Mouse (Mus musculus) adrenal gland, postnatal 10 days (tissue): ENCODE data around the gene Asic1. TPM values are rescaled to one million over a fixed set of nuclear protein-coding genes. Genes with fewer than 3 reads are reported as not detected.

ENCODE experiments used
- DNase-seq: peaks from one replicate; pipeline ENCODE4 v3.0.0; 2021; ENCODE audit warnings: mixed read lengths
- long read RNA-seq, 2 experiments: library from polyadenylated mRNA; stranded (forward); transcript quantifications; one replicate each; pipeline ENCODE4 v2.0.0; 2021
- total RNA-seq, 2 experiments: library from RNA; stranded (reverse); gene quantifications; 2 replicates each; pipeline ENCODE4 v1.2.3; 2021

Gene Asic1
- 1 to 10 TPM in 1 of 2 experiments, under 1 TPM in 1; 0.75 to 1.5 TPM for total RNA-seq
- long read RNA-seq, experiment 1 = 0 reads
- long read RNA-seq, experiment 2 = 0 reads

DNA sequence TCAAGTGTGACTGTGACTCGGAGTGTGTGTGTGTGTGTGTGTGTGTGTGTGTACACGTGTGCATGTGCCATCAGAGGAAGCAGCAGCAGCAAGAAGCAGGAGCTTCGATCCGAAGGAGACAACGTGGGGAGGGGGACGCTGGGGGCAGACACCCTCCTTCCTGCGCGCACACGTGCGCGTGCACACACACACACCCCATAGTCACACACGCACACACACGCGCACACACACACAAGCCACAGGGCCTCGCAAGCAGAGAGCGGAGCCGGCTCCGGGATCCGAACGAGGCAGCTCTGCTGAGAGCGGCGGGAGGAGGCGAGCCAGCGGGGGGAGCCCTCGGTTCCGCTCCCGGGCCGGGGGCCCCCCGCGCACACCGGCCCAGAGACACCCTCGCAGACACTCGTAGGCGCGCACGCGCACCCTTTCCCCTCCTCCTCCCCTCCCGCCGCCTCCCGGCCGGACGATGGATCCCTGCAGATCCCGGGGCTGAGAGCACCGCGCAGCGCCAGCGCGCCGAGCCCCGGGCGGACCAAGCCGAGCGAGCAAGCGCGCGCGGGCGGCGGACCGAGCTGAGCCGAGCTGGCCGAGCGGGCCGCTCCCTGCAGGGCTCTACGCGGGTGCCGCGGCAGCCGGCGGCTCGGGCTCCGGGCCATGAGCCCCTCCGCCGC is at the start of gene Asic1:
TSS of gene Asic1 (plus strand) at position 215 of the 668 bp plus-strand sequence.
- DNase-seq = peak; percentile 83

DNA sequence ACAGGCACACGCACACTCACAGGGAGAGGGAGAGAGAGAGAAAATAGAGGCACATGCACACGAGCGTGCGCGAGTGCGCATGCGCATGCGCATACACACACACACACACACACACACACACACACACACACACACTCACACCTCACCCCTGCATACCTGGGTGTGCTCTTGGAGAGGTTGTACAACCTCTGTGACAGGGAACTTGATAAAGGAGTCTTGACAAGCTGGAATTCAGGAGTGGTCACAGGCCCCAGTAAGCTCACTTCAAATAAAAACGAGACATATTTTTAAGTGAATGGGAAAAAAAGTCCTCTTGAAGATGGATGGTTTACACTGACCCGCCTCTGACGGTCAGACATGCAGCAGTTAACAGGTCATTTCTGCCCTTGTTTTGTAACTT is 48.1 kb upstream of the Asic1 start:
- no peak for DNase-seq

DNA sequence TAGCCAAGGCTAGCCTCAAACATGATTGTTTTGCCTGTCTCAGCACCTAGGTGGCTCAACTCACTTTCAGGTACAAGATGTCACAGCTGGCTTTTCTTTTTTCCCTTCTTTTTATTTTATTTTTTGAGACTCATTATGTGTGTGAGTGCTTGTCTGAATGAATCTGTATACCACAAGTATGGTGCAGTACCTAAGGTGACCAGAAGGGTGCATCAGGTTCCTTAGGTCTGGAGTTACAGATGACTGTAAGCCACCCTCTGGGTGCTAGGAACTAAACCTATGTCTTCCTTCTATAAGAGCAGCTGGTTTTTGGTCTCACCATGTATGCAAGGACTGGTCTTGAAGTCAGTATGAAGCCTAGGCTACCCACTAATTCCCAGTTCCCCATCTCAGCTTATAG is 38.5 kb upstream of the Asic1 start:
- DNase-seq = no peak

DNA sequence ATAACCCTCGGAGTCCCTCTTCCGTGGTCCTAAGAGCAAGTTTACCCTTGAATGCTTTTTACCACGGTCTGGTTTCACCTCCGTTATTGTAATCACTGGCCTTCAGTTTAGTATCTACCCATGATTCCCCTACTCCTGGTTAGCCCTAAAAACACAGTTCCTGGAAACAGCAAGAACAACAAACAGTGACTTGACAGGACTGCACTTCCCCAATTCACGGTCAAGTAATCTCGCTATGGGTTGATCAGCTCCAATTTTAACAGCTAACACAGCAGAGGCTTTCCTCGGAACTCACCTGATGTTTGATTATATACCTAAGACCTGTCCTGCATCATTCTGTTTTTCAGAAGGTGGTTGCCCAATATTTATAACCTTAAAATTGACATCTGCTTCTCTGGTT is 35.5 kb upstream of the Asic1 start:
- DNase-seq = no peak

DNA sequence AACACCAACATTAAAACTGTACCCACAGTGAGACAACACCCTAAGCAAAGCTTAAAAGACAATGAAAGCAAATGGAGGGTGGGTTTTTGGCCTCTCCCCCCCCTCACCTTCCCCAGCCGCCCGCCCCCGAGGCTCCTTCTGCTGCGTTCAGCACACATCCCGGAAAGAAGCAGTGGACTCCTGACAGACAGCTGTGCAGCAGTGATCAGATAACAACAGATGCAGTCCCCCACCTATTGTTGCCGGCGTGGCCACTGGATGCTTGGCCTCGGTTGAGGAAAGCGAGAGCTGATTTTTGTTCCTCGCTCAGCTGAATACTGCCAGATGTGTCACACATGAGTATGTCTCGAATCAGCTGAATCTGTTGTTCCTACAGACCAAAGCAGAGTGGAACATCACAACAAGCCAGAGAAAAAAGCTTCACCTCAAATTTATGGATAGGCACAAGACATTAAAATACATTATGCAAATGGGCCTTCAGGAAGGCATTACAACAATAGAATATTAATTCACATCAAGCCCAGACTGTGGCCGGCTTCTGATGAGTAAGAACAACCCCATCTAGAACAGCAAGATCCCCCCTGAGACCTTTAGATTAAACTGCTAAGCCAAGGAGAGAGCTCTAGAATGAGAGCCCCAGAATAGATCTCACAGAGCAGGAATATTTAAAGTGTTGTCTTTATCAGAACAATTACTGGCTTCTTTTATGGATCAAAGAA is 32.6 kb upstream of the Asic1 start:
- DNase-seq = no peak

DNA sequence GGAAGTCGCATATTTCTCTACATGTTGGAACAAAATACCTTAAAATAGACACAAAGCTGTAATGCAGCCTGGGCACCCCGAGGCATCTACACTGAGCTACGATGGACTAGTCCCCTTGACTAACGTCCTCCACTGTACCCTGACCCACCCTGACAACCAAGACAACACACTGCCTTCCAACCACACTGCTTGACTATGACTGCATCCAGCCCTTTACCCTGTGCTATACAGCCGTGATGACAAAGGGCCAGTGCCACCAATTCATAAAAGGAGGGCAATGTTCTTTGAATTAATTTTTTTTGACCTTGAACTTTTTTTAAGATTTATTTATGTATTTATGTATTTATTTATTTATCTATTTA is 32.1 kb upstream of the Asic1 start:
- DNase-seq = no peak

DNA sequence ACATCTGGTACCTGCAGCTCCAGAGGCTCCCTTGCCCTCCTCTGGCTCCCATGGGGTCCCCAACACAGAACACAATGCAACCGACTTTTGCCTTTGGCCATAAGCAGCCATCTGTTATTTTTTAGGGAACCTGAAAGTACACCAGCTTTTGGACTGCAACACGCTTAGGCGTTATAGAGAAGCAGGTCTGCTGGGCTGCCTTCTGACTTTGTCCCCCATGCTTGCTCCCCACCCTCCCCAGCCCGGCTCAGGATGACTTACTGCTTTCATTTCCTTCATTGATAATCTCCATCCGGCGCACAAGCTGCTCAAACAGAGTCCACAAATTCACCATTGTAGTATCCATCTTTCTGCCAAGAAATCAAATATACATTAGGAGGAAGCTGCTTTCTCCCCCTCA is 27.5 kb upstream of the Asic1 start:
- no peak for DNase-seq

DNA sequence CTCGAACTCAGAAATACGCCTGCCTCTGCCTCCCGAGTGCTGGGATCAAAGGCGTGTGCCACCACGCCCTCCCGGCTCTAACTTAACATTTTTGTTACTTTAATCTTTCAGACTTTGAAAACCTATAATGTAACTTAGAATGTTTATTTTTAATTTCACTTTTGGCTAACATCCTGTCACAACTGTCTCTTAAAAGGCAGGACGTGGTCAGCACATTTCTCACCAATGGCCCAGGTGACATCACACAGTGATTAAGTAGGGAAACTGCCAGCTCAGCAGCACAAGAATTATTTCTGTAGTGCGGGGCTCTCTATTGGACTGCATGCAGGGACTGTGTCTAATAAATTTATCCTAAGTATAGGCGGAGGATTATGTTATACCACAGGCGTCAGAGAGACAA is 26.3 kb upstream of the Asic1 start:
- DNase-seq = no peak

DNA sequence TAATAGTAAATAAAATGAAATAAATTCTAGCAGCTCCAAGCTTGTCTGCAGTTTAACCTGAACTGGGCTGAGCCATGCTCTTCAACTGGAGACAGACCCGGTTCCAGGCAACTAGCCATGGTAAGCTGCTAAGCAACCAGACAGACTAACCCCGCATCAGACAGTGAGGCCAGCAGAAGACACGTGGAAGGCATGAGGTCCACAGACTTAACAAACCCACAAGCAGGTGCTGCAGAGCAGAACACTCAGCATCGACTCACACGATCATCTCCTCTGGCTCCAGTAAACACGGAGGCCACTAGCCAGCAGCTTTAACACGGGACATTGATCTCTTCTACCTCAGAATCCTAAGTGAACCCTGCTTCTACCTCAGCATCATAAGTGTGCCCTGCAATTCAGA is 25.4 kb upstream of the Asic1 start:
- no peak for DNase-seq

DNA sequence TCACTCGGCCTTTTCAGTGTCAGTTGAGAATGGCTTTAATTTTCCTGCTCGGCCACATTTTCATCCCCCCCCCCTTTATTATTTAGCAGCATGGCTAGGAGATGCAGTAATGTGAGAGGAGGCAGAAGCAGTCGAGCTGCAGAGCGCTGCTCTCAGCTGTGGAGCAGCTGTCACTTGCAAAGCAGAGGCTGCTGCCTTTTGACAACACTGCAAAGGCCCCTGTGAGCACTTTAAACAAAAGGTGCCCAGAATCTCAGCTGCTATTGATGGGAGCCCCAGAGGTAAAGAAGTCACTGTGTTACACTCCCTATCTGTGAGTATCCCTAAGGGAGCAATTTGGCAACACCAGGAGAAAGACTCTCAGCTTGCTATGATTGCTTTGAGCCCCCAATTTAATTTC is 21.8 kb upstream of the Asic1 start:
- no peak for DNase-seq

DNA sequence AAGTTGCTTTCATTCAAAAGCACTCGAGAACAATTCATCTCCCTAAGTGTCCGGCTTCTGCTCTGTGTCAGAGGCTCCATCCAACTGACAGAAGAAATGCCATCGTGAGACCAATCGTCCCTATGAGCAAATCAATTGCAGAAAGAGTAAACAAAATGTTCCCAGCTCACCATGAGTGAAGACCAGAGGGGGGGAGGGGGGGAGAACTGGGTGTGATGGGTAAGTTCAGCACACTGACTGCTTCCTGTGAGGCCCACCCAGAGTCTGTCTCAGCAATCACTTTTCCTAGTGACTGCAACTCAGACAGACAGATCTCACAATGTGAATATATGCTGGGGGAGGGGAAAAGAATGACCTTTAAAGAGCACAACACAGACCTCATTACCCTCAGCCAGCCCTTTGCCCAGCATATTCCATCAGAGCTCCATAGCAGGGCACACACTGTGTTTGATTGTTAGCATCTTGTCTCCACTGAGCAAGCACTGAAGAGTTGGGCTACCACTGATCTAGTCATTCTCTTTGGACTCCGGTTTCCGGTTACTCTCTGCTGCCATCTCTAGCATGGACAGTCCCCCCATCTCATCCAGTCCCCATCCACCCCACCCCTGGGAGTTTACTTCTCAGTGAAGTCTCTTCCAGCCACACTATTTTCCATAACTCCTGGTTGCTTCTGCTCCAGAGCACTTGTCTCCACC is 21.0 kb upstream of the Asic1 start:
- no peak for DNase-seq

DNA sequence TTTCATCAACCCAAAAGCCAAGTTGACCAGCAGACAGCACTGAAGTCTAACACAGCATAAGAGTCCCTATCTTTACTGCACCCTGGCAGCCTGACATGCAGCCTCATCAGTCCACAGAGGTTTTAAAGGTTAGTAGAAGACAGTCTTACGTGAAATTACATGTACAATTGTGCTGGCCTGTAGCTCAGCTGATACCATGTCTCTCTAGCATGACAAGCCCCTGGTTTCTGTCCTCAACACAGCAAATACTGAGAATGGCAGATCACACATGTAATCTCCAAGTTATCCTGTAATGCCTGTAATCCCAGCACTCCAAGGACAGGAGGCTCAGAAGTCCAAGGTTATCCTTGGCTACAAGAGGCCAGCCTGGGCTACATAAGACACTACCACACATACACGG is 19.9 kb upstream of the Asic1 start:
- no peak for DNase-seq

DNA sequence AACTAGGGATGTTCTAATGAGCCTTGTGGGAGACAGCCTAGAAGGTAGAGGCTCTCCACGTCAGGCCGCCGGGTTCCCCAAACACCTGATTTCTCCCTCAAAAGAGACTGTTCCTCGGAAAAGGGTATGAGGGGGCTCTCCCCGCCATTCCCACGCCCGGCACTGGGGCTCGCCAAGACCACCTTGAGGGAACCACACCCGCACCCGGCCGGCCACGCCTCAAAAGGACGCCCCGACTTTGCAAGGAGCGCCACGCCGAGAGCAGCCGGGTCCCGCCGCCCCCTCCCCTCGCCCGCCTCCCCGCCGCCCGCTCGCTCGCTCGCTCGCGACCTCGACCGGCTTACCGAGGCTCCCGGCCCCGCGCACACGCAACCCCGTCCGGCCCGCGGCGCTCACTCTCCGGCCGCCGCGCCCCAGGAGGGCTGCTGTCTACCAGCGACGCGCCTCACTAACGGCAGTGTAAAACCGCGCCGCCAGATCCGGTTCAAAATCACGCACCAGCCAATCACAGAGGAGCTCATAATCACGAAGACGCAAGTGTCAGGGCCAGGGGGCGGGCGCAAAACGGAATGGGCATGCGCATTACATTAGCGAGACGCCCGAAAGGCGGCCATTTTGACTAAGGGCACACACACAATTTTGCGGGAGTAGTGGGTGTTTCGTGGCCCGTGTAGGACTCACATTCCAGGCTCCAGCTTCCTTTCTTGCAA is 18.9 kb upstream of the Asic1 start, which contains the start of gene Racgap1:
TSS of gene Racgap1 (minus strand) at position 494 of the 710 bp plus-strand sequence.
- DNase-seq = peak; percentile 97

DNA sequence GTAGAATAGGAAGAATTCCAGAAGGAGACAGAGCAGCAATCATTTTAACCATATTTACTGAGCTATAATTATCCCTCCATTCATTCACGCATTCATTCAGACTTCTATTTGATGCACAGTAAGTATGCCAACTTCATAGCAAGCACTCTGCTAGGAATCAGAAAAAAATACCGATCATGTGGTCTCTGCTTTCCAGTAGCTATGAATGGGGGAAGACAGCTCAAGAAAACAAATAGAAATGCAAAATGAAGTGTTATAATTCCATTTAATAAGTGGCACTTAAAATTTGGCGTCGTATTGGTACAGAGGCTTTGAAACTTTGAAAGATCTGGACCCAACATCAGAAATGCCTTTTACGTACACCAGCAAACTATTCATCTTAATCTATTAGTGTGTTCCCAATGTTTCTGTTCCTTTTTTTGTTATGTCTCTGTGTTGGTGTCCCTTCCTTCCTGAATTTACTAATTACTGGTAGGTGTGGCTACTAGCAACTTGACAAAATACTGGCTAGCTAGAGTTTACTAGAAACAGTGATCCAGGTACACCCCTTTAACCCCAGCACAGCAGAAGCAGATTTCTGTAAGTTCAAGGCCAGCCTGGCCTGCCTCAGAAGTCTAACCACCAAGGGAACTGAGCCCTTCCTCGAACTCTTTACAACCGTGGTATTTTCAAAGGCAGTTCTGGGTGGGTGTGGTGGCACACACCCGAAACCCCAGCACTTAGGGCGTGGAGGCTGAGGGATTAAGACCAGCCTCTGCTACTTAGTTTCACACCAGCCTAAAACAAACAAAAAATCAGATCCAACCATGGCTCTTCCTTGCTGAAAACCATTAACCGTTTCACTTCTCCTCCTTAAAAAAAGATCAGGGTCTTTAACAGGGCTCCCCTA is 17.9 kb upstream of the Asic1 start:
- no peak for DNase-seq

DNA sequence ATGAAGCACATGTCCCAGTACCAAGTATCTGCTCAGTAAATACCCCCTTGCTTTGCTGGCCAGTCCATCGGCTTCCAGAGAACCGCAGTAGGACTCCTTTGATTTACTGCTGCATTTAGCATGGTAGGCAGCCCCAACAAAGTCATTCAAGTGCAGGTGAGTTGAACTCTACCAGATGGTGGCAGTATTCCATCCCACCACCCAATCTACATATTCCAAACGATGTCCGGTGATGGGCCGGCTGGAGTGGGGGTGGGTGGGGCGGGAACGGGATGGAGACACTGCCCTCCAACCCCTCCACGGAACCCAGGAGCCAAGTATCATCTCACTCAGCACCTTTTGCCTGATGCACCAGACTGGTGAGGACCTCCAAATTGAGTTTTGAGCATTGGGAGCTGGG is 16.9 kb upstream of the Asic1 start:
- no peak for DNase-seq

DNA sequence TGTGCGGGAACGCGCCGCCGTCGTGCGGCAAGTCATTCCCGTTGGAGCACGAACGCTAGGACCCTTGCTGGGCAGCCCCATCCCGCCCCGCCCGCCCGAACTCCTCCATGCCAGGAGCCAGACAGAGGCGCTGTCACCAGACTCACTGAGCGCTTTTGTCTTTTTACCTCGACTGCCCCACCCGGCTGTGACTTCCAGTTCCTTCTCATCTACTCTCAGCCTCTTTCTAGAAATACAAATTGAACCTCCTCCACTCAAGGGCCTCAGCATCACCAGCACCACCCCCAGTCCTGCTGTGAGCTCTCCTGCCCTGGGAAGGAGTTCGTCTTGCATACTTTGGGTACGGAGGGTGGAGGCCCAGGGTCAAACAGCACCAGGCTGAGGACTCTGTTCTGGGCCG is 16.3 kb upstream of the Asic1 start:
- DNase-seq = no peak

DNA sequence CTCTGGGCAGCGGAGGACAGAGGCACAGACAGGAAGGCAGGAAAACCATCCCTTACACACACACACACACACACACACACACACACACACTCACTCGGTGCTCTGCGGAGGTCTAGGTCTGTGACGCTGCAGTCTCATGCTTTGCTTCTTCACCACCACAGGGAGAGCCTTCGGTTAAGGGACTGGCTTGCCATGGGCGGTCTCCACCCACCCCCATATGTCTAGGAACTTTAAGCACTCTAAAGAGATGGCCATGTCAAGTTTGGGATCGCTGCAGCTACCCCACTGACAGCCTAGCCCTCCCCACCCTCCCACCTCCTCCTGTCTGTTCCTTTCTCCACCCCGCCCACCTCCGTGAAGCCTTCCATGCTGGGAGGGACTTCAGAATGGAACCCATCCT is 14.2 kb upstream of the Asic1 start:
- no peak for DNase-seq

DNA sequence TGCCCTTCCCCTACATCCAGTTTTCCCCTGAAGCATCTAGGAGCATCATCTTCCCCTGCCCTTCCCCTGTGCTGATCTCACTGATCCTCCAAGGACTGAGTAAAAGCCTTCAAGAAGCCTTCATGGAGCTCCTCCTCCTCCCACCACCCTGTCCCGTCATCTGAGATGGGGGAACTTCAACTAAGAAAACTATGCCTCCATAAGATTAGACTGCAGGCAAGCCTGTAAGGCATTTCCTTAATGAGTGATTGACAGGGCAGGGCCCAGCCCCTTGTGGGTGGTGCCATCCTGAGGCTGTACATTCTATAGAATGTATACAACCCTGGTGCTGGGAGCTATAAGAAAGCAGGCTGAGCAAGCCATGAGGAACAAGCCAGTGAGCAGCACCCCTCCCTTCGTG is 11.7 kb upstream of the Asic1 start:
- DNase-seq = no peak

DNA sequence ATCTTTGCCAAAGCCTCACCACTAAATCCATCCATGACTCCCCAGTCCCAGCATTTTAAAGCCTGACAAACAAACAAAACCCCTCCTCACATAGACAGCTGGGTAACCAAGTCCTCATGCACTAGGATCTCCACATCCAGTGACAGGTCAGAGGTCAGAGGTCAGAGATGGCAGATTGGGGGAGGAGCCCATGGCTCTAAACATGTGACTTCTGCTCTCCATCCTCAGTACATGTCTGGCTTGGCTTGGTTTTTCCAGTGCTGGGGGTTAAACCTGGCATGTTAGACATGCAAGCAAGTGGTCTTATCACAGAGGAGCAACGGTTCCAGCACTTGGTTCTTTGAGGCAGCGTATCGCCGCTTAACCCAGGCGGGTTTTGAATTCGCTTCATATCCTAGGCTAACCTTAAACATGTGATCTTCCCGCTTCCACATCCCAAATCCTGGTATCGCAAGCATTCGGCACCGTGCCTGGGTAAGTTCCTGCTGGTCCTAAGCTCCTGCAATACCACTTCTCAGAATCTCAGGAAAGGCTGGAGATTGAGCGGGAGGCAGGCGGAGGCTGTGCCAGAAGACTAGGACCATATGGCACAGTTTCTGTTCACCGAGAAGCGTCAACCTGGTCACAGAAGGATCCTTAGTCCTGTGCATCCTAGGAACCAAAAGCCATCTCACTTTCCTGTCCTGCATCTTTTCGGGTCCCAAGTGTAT is 8.9 kb upstream of the Asic1 start:
- DNase-seq = no peak

DNA sequence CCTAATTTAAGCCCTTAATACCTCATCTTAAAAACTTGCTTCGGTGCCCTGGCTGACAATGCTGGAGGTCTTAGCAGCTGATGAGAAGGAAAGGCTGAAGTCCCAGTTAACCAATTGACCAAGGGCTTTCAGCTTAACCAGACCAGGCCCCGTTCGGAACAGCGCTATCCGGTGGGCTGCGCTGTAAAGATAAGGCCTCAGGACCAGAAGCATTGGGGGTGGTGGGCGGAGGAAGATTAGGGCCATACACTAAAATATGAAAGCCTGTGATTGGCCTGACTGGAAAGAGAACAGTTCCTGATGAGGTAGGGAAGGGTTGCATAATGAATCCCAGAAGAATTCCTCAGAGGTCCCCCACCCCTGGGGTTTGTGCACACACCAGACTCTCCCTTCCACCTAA is 7.8 kb upstream of the Asic1 start:
- no peak for DNase-seq

DNA sequence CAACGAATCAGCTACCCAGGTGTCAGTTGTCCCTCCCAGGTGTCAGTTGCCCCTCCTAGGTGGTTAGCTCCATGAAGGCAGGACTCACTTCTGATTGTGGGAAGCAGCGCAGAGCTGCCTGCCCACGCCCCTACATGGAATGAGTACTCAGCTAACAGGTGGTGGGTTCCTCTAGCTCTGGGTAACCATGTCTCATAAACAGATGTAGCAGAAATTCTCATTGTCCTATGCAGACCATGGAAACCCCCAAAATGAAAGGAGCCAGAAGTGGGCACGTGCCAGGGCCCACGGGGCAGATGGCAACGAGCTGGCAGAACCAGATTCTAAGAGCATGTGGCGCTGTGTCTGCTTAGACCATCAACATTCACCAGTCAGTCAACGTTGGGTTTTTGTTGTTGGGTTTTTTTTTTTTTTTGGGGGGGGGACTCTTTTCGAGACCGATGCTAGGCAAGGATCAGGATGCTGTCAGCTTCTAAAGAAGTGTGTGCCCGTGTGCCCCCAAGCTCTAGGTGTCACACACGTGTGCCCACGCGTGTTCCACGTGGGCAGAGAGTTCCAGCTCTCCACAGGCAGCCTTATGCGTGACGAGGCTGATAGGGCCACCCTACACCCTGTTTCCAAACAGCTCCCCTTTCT is 6.1 kb upstream of the Asic1 start:
- DNase-seq = no peak
